Mouse (Mus musculus): Measurements from ENCODE around the gene Ube2b.
A peak's percentile ranks its signal among the peaks of the same experiment; 100 is the strongest.

Ube2b gene

GRCm38 (mm10) chr11:52000290-52000962, at the start of gene Ube2b:
Gene Ube2b, minus strand, starts transcription at chr11:52000762.
- DNase-seq = peak; percentile 98

GRCm38 (mm10) chr11:52046446-52047165, 46.0 kb upstream of the Ube2b start:
- peak; percentile 17 for DNase-seq

DNA sequence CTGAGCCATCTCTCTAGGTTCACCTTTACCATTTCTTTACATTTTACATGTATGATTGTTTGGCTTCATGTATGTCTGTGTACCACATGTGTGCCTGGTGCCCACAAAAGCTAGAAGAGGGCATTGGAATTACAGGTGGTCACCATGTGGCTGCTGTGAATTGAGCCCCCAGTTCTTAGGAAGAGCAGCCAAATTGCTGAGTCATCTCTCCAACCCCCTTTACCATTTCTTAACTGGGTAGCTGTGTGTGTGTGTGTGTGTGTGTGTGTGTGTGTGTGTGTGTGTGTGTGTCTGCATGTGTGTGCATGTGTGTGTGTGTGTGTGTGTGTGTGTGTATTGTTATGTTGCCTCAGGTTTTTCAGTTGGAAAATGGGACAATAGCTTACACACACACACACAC, 43.6 kb upstream of the Ube2b start:
- DNase-seq = no peak

DNA sequence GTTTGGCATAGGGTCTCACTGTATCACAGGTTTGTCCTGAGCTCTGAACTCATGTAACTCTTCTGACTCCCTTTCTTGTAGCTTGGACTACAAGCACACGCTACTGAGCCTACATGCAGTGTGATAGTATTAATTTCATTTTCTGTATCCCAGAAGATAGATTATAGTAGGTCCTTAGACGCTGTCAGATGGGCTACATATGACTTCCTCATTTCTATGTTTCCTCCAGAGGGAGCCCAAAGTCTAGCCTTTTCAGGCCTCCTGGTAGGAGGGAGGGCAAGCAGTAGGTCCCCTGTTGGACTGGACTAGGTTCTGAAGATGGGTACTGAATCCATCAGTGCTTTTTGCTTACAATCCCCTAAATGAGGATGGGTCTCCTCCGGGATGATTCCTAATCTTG, 42.7 kb upstream of the Ube2b start:
- DNase-seq = no peak

- no peak for DNase-seq
Observed at GRCm38 (mm10) chr11:52037659-52038058, 37.1 kb upstream of the Ube2b start.

- no peak for DNase-seq
Observed at GRCm38 (mm10) chr11:52035905-52036304, 35.3 kb upstream of the Ube2b start.

DNA sequence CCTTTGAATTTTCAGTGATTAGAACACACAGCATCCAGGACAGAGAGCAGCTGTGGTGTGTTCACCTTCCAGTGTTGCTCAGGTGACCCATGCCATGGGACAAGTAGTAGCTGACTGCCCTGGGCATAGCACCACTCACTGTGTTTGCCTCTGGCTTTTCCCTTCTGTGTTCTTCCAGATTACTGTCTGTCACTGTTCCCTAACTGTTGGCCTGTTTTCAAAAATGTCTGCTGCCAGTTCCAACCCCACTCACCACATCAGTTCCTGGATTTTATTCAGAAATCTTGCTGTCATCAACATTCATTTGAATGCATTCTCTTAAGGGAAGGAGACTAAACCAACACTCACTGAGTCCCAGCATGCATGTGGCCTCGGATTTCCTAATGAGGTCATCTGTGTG, 33.4 kb upstream of the Ube2b start:
- no peak for DNase-seq

- DNase-seq = no peak
Observed at GRCm38 (mm10) chr11:52032356-52032755, 31.8 kb upstream of the Ube2b start.

- DNase-seq = no peak
Observed at GRCm38 (mm10) chr11:52018217-52018616, 17.7 kb upstream of the Ube2b start.

DNA sequence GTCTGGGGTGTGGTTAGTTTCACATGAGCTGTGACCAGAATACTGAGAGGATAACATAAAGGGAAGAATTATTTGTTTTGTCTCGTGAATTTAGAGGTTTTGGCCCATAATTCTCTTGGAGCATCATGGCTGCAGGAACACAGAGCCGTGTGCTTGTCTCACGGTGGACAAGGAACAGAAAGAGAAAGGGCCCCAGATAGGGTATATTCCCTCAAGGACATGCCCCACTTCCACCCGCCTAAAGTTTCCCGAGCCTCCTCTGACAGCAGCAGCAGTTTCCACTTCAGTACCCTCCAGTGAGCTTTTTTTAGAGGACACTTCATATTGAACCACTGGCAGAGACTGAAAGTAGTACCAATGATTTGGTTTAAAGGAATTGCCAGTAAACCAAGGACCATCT, 11.0 kb upstream of the Ube2b start:
- DNase-seq = no peak

- no peak for DNase-seq
Observed at GRCm38 (mm10) chr11:52011011-52011410, 10.4 kb upstream of the Ube2b start.

DNA sequence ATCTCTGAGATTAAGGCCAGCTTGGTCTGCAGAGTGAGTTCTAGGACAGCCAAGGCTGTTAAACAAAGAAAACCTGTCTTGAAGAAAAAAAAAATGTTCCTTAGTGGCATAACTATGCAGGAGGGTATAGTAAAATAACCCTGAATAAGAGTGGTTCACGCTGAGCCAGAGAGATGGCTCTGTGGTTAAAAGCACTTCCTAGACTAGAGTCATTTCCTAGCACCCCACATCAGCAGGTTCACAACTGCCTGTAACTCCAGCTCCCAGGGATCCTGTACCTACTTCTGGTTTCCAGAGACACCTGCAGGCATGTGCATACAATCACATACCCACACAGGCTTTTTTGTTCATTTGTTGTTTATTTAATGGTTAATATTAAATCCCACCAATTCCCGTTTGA, 5.0 kb upstream of the Ube2b start:
- DNase-seq = no peak

GRCm38 (mm10) chr11:52003772-52004528, 3.4 kb upstream of the Ube2b start, which contains the start of gene Cdkl3:
Gene Cdkl3, plus strand, starts transcription at chr11:52004221.
- DNase-seq = peak; percentile 97

GRCm38 (mm10) chr11:52003505-52003771, 2.9 kb upstream of the Ube2b start:
- DNase-seq = no peak

DNA sequence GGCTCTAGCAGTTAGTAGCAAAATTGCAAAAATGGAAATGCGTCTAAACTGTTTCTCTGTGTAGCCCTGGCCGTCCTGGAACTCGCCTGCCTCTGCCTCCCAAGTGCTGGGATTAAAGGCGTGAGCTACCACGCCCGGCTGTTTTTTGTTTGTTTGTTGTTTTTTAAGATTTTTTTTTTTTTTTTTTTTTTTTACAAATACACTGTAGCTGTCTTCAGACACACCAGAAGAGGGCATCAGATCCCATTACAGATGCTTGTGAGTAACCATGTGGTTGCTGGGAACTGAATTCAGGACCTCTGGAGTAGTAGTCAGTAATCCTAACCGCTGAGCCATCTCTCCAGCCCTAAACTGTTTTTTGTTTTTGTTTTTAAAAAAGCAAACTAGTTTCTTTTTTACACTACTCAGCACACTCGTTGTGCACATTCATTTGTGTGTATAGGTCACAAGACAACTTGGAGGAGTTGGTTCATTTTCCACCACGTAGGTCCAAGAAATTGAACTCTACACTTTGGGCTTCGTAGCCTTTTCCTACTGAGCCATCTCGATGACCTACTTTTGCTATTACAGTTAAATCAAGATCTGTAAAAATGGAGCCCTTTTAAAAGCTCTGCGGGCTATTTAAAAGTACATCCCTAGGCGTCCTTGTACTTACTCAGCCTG, 2.4 kb upstream of the Ube2b start:
- DNase-seq = no peak

DNA sequence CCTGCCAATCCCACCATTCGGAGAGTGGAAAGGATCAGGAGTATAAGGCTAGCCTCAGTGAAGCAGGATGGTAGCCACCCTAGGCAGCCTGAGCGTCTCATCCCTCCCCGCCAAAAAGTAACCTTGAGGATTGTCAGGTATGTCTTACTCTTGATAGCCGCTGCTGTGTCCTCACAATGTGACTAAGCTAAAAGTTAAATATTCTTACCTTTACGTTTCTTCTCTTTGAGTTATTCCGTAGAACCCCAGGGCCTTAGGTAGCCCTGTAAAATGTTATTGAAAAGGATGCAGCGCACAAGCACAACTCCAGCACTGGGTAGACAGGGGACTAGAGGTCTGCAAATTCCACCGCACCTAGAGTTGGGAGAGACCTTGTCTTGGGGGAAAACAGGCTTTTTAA, 1.3 kb upstream of the Ube2b start:
- no peak for DNase-seq

GRCm38 (mm10) chr11:52001341-52001740, 779 bp upstream of the Ube2b start:
- DNase-seq = peak; percentile 22

GRCm38 (mm10) chr11:51999611-52000289, 812 bp downstream of the Ube2b start:
- DNase-seq = peak; percentile 81

GRCm38 (mm10) chr11:51971644-51972043, 28.9 kb downstream of the Ube2b start:
- DNase-seq = no peak

DNA sequence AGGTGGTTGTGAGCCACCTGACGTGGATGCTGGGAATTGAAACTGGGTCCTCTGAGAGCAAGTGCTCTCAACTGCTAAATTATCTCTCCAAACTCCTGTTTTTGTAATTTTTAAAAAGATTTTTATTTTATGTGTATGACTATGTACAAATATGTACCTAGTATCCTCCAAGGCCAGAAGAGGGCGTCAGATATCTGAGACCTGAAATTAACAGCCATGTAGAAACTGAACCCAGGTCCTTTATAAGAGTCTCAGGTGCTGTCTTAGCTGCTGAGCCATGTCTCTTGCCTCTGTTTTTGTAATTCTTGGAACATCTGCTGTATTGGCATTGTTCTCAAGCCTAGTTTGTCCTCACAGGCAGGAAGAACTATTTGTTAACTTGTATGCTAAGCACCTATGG, 31.1 kb downstream of the Ube2b start:
- DNase-seq = no peak

- DNase-seq = no peak
Observed at GRCm38 (mm10) chr11:51968896-51969295, 31.7 kb downstream of the Ube2b start.

- DNase-seq = peak; percentile 98
Observed at GRCm38 (mm10) chr11:51967443-51968401, 32.8 kb downstream of the Ube2b start, which contains the start of gene Cdkn2aipnl. Gene Cdkn2aipnl, plus strand, starts transcription at chr11:51967661.
